Mouse (Mus musculus): ENCODE results near the gene D1Pas1. TPM values are rescaled to one million over a fixed set of nuclear protein-coding genes. Genes with fewer than 3 reads are reported as not detected.

D1Pas1 gene
- polyA plus RNA-seq (2012; rRNA removed): not detected in 2 replicates

DNA sequence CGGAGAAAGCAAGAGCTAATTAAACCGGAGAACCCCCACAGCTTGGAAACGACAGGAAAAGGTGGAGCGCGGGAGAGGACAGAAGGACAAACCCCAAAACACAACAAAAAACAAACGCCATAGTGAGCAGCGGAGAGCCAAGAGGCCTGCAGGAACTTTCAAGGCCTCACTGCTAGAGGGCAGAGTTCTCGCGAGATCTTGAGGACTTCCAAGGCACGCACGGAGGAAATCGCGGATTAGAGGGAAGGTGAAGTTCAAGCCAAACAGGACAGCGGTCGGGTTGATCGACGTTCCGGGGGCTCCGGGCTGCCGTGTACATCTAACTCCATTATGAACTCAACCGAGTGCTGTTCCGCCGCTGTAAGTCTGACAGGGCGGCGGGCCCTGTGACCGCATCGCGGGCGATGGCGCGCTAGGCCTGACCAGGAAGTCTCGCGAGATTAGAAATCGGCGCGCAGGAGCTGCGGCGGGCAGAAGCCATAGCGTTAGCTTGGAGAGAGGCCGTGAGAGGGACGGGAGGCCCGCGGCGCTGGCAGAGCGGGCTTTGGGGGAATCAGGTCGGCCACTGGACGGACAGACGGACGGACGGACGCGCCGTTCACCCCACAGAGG is at the start of gene D1Pas1:
Gene D1Pas1, plus strand, starts transcription at position 216 of the 612 bp plus-strand sequence.
- no peak for DNase-seq (ENCODE audit: extremely low spot score in 1 of 2, low spot score in 1 of 2)

- DNase-seq (ENCODE audit: extremely low spot score in 1 of 2, low spot score in 1 of 2): no peak
Observed at GRCm38 (mm10) chr1:186922489-186923370, 44.5 kb upstream of the D1Pas1 start.

DNA sequence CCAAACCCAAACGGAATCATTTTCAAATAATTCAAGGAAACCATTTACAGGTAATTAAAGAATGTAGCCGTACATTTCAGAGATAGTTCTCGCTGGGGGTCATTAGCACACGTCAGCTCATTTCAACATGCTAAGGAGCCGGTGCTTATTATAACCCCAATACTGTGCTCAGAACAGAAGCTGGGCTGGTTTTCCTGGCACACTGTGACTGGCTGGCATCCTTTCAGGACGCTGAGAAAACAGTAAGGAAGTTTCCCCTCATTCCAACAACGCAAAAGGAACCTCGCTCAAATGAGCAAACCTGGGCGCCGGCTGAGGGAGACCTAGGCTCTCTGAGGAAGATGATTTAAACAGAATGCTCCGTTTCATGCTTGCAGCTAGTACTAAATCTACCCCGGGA is 43.2 kb upstream of the D1Pas1 start:
- peak in 1 of 2 experiments; percentile 4 for DNase-seq (ENCODE audit: extremely low spot score in 1 of 2, low spot score in 1 of 2)

DNA sequence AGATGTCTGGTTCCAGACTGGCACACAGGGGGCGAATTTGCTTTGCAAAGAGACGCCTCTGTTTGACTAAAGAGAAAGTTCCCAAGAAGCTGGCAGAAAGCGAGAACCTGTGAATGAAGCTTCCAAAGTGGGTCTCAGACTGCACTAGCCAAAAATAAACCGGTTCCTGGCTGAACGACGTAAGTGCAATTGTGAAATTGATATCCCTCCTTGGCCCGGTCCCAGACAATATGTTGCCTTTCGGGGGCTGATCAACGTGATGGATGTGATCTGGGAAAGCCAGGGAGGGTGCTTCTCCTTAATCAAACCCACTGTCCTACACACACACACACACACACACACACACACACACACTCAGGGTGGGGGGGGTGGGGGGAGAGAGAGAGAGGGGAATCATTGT is 41.8 kb upstream of the D1Pas1 start:
- peak in 1 of 2 experiments; percentile 25 for DNase-seq (ENCODE audit: extremely low spot score in 1 of 2, low spot score in 1 of 2)

- DNase-seq (ENCODE audit: extremely low spot score in 1 of 2, low spot score in 1 of 2): no peak
Observed at GRCm38 (mm10) chr1:186926316-186926949, 40.8 kb upstream of the D1Pas1 start.

DNA sequence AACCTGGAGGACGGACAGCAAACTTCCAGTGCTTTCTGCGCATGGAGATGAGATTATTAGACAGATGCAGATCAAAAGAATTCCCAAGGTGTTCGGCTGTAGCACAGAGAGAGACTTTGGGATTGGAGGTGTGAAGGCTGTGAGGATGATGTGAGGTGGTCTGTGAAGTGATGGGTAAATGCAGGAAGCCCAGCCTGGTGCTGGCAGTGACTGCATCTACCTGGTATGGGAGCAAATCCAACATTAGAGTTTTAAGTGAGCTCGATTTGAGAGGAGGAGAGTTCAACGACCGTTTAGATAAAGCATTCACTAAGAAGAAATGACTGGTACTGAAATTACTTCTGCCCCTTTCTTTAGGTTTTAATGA is 40.3 kb upstream of the D1Pas1 start:
- no peak for DNase-seq (ENCODE audit: extremely low spot score in 1 of 2, low spot score in 1 of 2)

- DNase-seq (ENCODE audit: extremely low spot score in 1 of 2, low spot score in 1 of 2): no peak
Observed at GRCm38 (mm10) chr1:186927494-186927893, 39.7 kb upstream of the D1Pas1 start.

DNA sequence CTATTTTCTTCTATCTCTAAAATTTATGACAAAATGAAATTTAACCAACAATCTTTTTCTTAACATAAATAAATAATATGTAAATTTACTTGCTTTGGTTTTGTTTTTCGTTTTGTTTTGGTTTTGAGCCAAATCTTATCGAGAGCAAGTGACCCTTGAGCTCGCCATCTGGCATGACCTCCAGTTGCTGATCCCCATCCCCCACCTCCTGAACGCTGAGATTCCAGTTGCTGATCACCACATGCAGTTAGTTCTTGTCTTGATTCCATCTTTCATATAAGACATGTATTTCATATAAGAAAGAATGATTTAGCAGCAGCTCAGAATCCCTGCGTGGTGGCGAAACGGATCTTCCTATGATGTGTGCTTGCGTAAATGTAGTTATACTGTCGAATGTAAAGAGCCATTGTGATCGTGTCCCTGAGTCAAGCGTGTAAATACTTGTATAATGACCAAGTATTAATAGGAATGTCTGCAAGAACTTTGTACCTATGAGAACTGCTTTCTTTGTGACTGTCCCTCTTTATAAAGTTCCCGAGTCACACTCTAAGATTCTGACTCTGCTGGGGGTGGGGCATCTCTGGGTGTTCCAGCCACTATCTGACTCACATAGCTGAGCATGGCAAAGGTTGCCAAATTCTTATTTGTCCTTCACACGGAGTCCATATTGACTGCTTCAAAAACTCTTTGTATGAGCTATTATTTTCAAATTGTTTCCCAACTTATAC is 36.9 kb upstream of the D1Pas1 start:
- DNase-seq (ENCODE audit: extremely low spot score in 1 of 2, low spot score in 1 of 2): no peak

GRCm38 (mm10) chr1:186930888-186931233 is 36.4 kb upstream of the D1Pas1 start:
- DNase-seq (ENCODE audit: extremely low spot score in 1 of 2, low spot score in 1 of 2): no peak

- DNase-seq (ENCODE audit: extremely low spot score in 1 of 2, low spot score in 1 of 2): no peak
Observed at GRCm38 (mm10) chr1:186934205-186934604, 33.0 kb upstream of the D1Pas1 start.

GRCm38 (mm10) chr1:186952381-186952780 is 14.8 kb upstream of the D1Pas1 start:
- no peak for DNase-seq (ENCODE audit: extremely low spot score in 1 of 2, low spot score in 1 of 2)

DNA sequence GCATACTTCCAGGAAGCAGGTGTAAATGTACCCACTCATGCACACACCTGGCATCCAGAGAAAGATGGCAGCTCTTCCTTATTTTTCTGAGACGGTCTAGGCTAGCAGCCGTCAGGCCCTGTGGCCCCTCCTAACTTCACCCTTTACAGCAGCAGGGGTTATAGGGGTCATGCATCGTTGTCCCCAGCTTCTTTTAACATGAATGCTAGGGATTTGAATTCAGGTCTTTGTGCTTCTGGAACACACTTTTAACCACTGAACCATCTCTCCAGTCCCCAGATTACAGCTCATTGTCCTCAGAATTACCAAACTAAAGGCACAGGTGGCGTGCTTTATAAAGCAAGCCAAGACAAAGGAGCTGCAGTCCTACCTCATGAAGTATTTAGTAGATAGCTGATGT is 12.6 kb upstream of the D1Pas1 start:
- no peak for DNase-seq (ENCODE audit: extremely low spot score in 1 of 2, low spot score in 1 of 2)

DNA sequence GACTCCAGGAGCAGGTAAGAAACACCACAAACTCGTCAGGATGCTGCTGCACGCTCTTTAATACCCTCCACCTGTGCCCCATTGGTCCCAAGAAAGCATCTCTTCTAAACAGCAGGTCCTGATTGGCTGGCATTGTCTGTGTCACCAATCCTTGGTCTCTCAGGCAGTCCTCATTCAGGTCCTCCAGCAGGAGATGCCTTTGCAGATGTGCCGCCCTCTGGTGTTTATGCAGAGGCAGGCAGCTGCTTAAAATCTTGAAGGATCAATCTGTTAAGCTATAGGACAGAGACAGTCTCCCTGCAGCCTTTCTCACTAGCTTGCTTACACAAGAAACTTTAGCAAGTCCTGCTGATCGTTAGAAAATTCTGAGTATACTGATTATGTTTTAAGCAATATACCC is 7.8 kb upstream of the D1Pas1 start:
- no peak for DNase-seq (ENCODE audit: extremely low spot score in 1 of 2, low spot score in 1 of 2)

DNA sequence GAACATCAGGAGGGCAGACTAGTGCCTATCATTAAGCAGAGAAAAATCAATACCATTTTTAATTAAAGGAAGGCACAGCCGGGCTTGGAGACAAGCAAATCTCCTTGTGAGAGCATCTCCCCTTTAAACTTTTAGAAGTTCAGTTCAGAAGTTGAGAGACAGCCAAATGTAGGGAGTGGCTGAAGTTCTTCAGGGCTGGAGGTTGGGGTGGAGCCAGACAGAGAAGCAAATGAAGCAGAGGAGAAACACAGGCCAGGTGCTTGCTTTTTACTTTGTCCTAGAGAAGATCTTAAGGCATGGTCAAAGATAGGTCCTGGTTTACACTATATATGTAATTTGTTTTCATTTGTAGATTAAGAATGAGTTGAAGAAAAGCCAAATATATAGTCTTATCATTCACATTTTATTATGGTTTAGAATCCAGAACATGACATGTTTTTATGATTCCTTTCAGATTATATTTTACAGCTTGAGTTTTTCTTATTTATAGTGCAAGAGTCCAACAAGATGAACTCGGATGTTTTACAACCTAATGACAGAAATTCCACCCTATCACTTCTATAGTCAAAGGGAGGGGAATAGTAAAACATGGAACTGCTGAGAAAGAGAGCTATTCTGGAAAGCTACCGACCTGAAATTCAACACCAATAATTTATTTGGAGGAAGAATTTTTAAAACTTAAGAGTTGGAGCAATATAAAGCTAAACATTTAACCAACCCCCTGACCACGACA is 2.9 kb upstream of the D1Pas1 start:
- DNase-seq (ENCODE audit: extremely low spot score in 1 of 2, low spot score in 1 of 2): no peak

- DNase-seq (ENCODE audit: extremely low spot score in 1 of 2, low spot score in 1 of 2): no peak
Observed at GRCm38 (mm10) chr1:186967926-186968325, 710 bp downstream of the D1Pas1 start.

DNA sequence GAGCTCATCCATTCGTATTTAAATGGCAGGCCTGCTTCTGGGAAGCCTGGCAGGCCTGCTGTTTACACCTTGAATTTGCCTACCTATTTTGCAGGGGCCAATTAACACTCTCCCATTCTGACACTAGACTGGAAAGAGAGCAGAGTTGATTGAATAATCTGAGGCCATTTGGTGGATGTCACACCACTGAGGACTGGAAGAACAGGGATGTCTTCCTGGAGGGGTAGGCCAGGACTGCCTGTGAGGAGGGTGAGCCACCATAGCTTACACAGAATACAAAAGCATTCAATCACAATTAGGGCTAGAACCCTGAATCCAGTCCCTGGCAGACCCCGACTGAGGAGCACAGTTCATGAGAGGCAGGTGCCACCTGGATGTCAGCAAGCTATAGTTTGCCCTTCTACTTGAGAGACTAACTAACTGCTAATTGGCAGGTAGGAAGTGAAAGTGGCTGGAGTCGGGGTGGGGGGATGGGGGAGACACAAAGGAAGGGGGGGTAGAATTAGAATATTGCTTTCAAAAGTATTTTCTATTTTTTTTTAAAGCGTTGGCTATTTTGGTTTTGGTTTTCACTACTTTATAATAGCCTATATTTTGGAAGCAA is 9.8 kb downstream of the D1Pas1 start:
- no peak for DNase-seq (ENCODE audit: extremely low spot score in 1 of 2, low spot score in 1 of 2)

DNA sequence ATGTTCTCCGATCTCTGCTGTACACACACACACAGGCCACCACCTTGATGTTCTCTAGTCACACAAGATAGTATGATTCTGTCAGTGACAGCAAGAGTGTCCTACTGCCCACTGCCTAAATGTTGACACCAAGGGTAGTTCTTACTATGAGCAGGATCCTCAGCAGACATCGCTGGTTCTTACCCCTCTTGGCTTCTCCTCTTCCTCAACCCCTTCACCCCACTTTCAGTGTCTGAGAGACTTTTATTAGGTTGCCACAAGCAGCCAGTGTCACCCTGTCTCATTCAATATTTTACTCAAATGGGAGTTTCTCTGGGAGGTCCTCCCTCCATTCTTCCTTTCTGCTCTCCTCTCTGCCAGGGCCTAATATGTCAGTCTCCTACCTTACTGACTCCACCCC is 10.6 kb downstream of the D1Pas1 start:
- no peak for DNase-seq (ENCODE audit: extremely low spot score in 1 of 2, low spot score in 1 of 2)

- no peak for DNase-seq (ENCODE audit: extremely low spot score in 1 of 2, low spot score in 1 of 2)
Observed at GRCm38 (mm10) chr1:186979465-186979864, 12.2 kb downstream of the D1Pas1 start.

- DNase-seq (ENCODE audit: extremely low spot score in 1 of 2, low spot score in 1 of 2): no peak
Observed at GRCm38 (mm10) chr1:186980503-186980902, 13.3 kb downstream of the D1Pas1 start.

DNA sequence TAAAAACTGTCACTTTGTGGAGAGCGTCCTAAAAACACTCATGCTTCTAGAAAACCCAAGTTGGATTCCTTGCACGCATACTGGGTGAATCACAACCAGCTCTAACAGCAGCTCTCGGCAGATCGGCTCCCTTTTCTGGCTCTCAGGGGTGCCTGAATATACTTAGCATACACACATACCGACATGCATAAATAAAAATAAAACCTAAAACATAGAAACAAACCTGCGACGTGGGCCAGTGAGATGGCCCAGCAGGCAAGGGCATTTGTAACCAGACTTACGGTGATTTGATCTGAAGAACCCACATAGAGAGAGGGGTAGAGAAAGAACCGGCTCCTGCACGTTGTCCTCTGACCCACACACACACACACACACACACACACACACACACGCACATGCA is 17.9 kb downstream of the D1Pas1 start:
- DNase-seq (ENCODE audit: extremely low spot score in 1 of 2, low spot score in 1 of 2): no peak

All from frontal cortex, adult 2 months (tissue).